Mouse (Mus musculus) forebrain, embryonic 12.5 days (tissue): ENCODE results near the gene Sbk1. TPM values are rescaled to one million over a fixed set of nuclear protein-coding genes. Genes with fewer than 3 reads are reported as not detected.

Experiments
- ATAC-seq: fragments of 200-750 bp; cut with Nextera tagmentation; 2 replicates; pipeline ENCODE4 v1.8.0; 2017; ENCODE audit warnings: moderate TSS enrichment; ENCODE audit not compliant: low FRiP score
- H3K27ac ChIP-seq: fragments of 300-500 bp; sonication (generic); 2 replicates; pipeline ENCODE4 v1.5.1; 2016; ENCODE audit warnings: mild to moderate bottlenecking
- H3K27me3 ChIP-seq: fragments of 300-500 bp; sonication (generic); 2 replicates; pipeline ENCODE4 v1.6.1; 2016; ENCODE audit warnings: mild to moderate bottlenecking
- H3K36me3 ChIP-seq: fragments of 300-500 bp; sonication (generic); replicated peaks from 2 replicates; pipeline ENCODE4 v1.6.1; 2016; ENCODE audit warnings: mild to moderate bottlenecking
- H3K4me1 ChIP-seq: fragments of 300-500 bp; sonication (generic); 2 replicates; pipeline ENCODE4 v1.6.1; 2016
- H3K4me2 ChIP-seq: fragments of 300-500 bp; sonication (generic); 2 replicates; pipeline ENCODE4 v1.6.1; 2016; ENCODE audit warnings: mild to moderate bottlenecking, moderate library complexity
- H3K4me3 ChIP-seq: fragments of 300-500 bp; sonication (generic); replicated peaks from 2 replicates; pipeline ENCODE4 v1.5.1; 2016; ENCODE audit warnings: mild to moderate bottlenecking
- H3K9ac ChIP-seq: fragments of 300-500 bp; sonication (generic); 2 replicates; pipeline ENCODE4 v1.6.1; 2016; ENCODE audit warnings: mild to moderate bottlenecking
- H3K9me3 ChIP-seq: fragments of 300-500 bp; sonication (generic); 2 replicates; pipeline ENCODE4 v1.6.1; 2016
- WGBS: fragments of 180-500 bp; shearing (Covaris S2); methylation state at CpG from one replicate; pipeline ENCODE4 v1.1.7; 2016; 5-methylcytosine and 5-hydroxymethylcytosine counted together
- polyA plus RNA-seq: library from polyadenylated mRNA; unstranded; fragments of >200 nt; fragmentation: Nextera tagmentation; extraction: Ambion mirVana; gene quantifications from 2 replicates; pipeline ENCODE4 v1.2.1, GENCODE M21; 2016

The Sbk1 gene
- polyA plus RNA-seq, 1 experiment from 2014 or later, result 264 TPM

DNA sequence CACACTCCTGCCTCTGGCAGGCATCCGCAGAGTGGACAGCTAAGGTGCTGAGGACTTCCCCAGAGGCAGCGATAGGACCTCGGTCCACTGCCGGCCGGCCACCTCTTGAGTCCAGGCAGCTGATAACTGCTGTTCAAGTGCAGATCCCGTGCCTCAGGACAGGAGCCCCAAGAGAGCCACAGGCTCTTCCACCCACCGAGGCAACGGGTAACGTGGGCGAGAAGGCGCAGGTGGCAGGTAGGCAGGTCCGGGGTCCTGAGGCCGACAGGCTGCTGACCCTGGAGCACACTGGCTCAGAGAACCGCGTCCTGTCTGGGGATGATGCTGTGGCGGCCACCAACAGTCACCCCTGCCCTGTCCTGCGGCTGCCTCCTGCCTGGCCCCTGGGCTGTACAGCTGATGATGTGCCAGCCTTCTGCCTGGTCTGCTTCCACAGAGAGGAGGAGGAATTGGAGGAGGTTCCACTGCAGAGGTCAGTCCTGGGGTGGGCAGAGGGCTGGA, 23.7 kb upstream of the Sbk1 start:
- H3K9ac ChIP-seq, result peak overlapping the region; percentile 7; the same call in 1 of the 2 replicates
- no peak overlapping the region for H3K27ac ChIP-seq
- no peaks in the 10 kb centered on the region for H3K36me3 ChIP-seq
- H3K27me3 ChIP-seq, result peaks cover 38% of the 10 kb centered on the region
- H3K9me3 ChIP-seq, result no peaks in the 10 kb centered on the region
- 52% methylated on average over 17 of the region's 17 CpGs for WGBS
- no peak overlapping the region for H3K4me2 ChIP-seq
- H3K4me3 ChIP-seq, result no peak overlapping the region
- peaks cover 10% of the 10 kb centered on the region for H3K4me1 ChIP-seq
- no peak for ATAC-seq

DNA sequence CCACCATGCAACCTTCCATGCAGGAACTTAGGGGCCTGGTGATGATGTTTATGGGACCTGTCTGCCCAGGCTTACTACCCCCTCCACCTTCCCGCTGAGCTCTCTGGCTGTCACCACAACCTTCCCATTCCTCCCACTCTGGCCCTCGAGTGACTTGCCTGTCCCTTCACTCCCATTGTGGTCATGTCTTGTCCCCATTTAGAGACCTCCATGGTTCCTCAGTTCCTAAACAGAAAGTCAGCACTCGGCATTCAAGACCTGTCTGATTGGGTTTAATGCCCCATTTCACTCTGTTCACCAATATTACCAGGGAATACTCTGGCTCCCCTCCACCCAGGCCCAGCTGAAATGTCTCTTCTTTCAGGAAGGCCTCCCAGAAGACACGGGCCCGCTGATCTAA, 23.3 kb upstream of the Sbk1 start:
- peaks cover 10% of the 10 kb centered on the region for H3K4me1 ChIP-seq
- H3K27ac ChIP-seq, result no peak overlapping the region
- no peak overlapping the region for H3K4me3 ChIP-seq

DNA sequence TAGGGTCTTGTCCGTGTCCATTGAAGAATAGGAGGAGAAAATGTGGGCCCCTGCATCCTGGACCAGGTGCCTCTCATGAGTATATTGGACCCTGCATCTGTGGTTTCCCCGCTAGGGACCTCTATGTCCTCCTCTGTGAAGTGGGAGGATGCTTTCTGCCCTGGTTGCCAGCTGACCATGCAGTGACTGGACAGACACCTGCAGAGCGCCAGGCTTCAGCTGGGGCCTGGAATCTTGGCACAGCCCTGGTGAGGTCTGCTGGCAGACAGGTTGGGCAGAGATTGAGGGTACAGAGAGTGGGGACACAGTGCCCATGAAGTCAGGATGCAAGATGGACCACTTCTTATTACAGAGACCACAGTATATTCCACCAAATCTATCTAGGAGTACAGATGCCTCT, 22.4 kb upstream of the Sbk1 start:
- Histone ChIP-seq H3K27me3 (peaks cover 38% of the 10 kb centered on the region), H3K27ac (no peak overlapping the region), H3K4me1 (peaks cover 10% of the 10 kb centered on the region), H3K9me3 (no peaks in the 10 kb centered on the region), H3K36me3 (no peaks in the 10 kb centered on the region), H3K9ac (no peak overlapping the region), H3K4me3 (no peak overlapping the region), H3K4me2 (no peak overlapping the region)
- ATAC-seq, result no peak
- 90% methylated on average over 3 of the region's 3 CpGs for WGBS

More for the DNA sequence above, 23.3 kb upstream of the Sbk1 start:
- Histone ChIP-seq H3K4me2 (no peak overlapping the region), H3K9ac (no peak overlapping the region), H3K27me3 (peaks cover 38% of the 10 kb centered on the region), H3K36me3 (no peaks in the 10 kb centered on the region), H3K9me3 (no peaks in the 10 kb centered on the region)
- 70% methylated on average over 5 of the region's 5 CpGs for WGBS
- ATAC-seq, result no peak

DNA sequence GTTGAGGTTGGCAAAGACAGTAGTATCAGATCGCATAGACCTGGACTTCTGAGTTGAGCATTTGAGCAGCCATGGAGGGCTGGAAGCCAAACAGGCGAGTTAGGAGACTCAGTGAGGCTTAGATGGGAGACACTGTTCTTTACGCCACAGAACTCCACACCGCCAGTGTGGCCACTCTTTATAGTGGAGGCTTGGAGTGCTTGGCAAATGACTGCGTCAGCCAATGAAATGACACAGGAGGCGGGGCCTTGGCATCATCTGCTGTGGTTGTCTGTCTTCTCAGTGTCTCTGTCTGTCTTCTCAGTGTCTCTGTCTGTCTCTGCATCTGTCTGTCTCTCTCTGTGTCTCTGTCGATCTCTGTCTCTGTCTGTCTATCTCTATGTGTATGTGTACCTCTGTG, 21.9 kb upstream of the Sbk1 start:
- no peaks in the 10 kb centered on the region for H3K36me3 ChIP-seq

DNA sequence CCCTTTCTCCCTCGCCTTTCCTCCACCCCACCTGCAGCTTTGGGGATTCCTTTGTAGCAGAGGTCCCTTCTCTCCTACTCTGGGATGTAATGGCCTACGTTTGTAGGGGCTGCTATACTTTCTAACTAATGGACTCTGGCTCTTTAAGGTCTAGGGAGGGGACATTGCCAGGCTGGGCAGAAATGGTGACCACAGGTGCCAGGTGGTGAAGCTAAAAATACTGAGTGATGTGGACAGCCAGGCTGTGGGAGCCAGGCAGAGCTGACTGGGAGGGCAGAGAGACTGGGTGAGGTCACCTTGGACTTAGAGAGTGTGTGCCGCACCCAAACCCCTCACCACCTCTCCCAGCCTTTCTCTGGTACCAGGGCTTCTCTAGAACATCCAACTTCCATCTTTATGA, 20.7 kb upstream of the Sbk1 start:
- Histone ChIP-seq H3K9ac (no peak overlapping the region), H3K36me3 (no peaks in the 10 kb centered on the region), H3K27ac (no peak overlapping the region), H3K4me2 (no peak overlapping the region), H3K4me3 (no peak overlapping the region), H3K9me3 (no peaks in the 10 kb centered on the region), H3K27me3 (peaks cover 32% of the 10 kb centered on the region), H3K4me1 (peaks cover 10% of the 10 kb centered on the region)
- ATAC-seq, result no peak
- WGBS, result 65% methylated on average over 3 of the region's 3 CpGs

More for the DNA sequence above, 21.9 kb upstream of the Sbk1 start:
- H3K27me3 ChIP-seq, result peaks cover 38% of the 10 kb centered on the region
- WGBS, result 81% methylated on average over 7 of the region's 7 CpGs
- H3K4me2 ChIP-seq, result no peak overlapping the region
- H3K9ac ChIP-seq, result no peak overlapping the region
- H3K4me1 ChIP-seq, result peaks cover 10% of the 10 kb centered on the region
- H3K4me3 ChIP-seq, result no peak overlapping the region
- H3K27ac ChIP-seq, result no peak overlapping the region
- no peaks in the 10 kb centered on the region for H3K9me3 ChIP-seq
- ATAC-seq, result no peak

DNA sequence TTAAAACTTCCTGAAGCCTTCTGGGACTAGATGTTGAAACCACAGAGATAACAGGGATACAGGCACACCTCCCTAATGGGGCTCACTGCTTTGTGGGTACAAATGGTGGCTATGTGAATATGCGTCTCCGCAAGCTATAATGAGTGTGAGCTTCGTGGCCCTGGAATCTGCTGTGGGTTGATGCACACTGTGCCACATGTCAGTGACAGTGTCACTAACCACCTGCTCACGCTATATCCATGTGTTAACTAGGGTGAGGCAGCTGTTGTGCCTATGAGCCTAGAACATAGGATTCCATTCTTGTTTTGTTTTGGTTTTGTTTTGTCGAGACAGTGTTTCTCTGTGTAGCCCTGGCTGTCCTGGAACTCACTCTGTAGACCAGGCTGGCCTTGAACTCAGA, 20.2 kb upstream of the Sbk1 start:
- H3K27me3 ChIP-seq, result peaks cover 34% of the 10 kb centered on the region
- H3K4me3 ChIP-seq, result no peak overlapping the region
- peaks cover 10% of the 10 kb centered on the region for H3K4me1 ChIP-seq
- ATAC-seq, result no peak
- no peaks in the 10 kb centered on the region for H3K9me3 ChIP-seq
- no peak overlapping the region for H3K9ac ChIP-seq
- H3K27ac ChIP-seq, result no peak overlapping the region
- 90% methylated on average over 5 of the region's 5 CpGs for WGBS
- H3K4me2 ChIP-seq, result no peak overlapping the region
- no peaks in the 10 kb centered on the region for H3K36me3 ChIP-seq

DNA sequence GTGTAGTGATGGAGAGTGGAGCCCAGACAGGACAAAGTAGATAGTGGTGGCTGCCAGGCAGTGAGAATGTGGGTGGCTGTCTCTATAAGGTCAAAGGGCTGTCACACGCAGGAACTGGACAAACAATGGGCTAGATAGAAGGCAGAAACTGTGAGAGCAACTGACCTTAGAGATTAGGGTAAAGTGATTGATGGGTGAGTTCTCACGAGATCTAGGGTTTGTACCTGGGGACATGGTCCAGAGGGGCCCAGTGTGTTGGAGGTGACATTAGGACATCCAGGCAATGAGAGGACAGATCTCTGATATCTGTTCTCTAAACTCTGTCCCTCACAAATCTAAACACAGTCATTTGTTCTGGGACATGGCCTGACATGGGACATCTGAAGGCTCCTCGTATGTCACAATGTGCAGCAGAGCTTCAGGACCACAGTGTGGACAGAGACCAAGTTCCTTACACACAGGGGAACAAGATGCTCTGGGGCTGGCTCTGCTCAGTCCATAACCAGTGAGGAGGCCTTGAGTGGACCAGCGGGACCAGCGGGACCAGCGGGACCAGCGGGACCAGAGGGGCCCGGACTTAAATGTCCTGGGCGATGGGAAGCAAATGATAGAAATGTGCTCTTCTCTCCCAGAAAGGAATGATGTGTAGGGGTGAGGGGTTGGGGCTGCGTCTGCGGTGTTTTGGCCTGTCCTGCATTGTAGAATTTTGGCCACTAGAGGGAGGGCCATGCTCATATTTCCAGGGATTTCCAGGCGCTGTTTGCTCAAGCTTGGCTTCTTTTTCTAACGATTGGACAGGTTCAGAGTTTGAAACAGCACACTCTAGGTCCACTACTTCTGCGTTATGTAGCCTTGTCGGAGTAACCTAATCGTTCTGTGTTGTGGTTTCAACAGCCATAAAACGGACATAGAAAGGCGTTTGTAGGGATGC, 11.9 kb upstream of the Sbk1 start:
- H3K4me3 ChIP-seq, result no peak overlapping the region
- 12% methylated on average over 18 of the region's 18 CpGs for WGBS
- H3K36me3 ChIP-seq, result no peaks in the 10 kb centered on the region
- no peak overlapping the region for H3K27ac ChIP-seq
- peaks cover 12% of the 10 kb centered on the region; the same call in 1 of the 2 replicates for H3K4me1 ChIP-seq
- ATAC-seq, result peak; percentile 67
- no peaks in the 10 kb centered on the region for H3K9me3 ChIP-seq
- no peak overlapping the region for H3K4me2 ChIP-seq
- peaks cover 45% of the 10 kb centered on the region for H3K27me3 ChIP-seq
- H3K9ac ChIP-seq, result no peak overlapping the region

DNA sequence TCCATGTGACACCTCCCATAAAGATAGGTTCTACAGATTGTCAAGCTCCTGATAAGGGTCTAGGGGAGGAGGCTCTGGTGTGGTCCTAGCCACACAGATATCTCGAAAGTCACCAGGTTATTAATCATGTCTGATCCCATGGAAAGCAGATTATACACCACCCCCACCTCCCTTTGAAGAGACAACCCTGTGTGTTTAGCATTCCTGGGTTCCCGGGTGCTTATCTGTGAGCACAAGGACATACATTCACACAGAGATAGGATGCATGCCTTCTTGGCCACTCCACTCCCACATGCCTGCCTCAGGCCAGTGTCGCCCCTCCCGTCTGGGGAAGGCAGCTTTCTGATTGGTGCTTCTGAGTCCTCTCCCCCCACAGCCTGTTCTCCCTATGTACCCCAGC, 10.6 kb upstream of the Sbk1 start:
- Histone ChIP-seq H3K27me3 (peaks cover 42% of the 10 kb centered on the region), H3K4me1 (peaks cover 24% of the 10 kb centered on the region), H3K36me3 (no peaks in the 10 kb centered on the region), H3K27ac (no peak overlapping the region), H3K9ac (no peak overlapping the region), H3K9me3 (no peaks in the 10 kb centered on the region), H3K4me3 (no peak overlapping the region), H3K4me2 (no peak overlapping the region)
- 84% methylated on average over 4 of the region's 4 CpGs for WGBS
- no peak for ATAC-seq

DNA sequence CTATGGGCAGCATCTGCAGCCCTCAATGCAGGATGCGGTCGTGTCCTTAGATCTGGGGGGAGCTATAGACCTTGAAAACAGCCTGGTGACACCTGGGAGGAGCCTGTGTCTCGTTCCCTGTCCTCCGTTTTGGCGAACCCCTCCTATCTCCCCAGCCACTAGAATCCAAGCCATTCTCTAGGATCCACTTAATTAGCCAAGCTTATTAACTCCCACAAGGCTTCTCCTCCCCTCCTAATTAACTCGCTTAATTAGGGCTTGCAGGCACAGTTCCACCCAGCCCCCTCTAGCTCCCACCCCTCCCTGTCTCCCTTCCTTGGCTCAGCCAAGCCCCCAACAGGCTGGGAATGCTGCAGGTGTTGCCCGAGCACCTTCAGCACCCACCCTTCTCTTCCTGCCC, 8.5 kb upstream of the Sbk1 start:
- no peaks in the 10 kb centered on the region for H3K36me3 ChIP-seq
- peak overlapping the region; percentile 67 for H3K27ac ChIP-seq
- H3K4me1 ChIP-seq, result peaks cover 25% of the 10 kb centered on the region
- peak; percentile 71; the same call in 1 of the 2 replicates for ATAC-seq
- H3K27me3 ChIP-seq, result peaks cover 45% of the 10 kb centered on the region
- H3K4me2 ChIP-seq, result peak overlapping the region; percentile 3; the same call in 1 of the 2 replicates
- no peak overlapping the region for H3K4me3 ChIP-seq
- no peaks in the 10 kb centered on the region for H3K9me3 ChIP-seq
- H3K9ac ChIP-seq, result no peak overlapping the region
- WGBS, result 9% methylated on average over 7 of the region's 7 CpGs

DNA sequence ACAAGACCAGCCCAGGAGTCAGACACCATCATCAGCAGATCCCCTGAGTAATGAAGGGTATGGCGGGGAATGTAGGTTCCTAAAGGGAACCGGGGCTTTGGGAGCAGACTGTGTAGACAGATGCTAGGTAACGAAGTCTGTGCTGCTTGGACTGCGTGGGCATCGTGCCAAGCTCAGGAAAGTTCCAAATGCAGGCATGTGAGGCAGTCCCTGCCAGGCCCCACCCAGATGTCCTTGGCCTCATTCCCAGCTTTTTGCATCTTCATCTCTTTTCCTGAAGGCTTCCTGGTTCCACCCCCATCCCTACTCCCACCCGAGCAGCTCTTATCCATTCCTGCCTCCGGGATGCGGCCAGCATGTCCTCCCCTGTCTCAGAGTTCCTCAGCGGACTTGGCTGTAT, 6.5 kb upstream of the Sbk1 start:
- H3K27ac ChIP-seq, result peak overlapping the region; percentile 66; the same call in 1 of the 2 replicates
- no peak overlapping the region for H3K4me3 ChIP-seq
- peaks cover 27% of the 10 kb centered on the region for H3K4me1 ChIP-seq
- 56% methylated on average over 9 of the region's 9 CpGs for WGBS
- peak; percentile 52; the same call in 1 of the 2 replicates for ATAC-seq
- no peaks in the 10 kb centered on the region for H3K9me3 ChIP-seq
- H3K4me2 ChIP-seq, result 0 out of 2 replicates have a peak overlapping the region, but pooled peaks have one; percentile 15
- H3K9ac ChIP-seq, result no peak overlapping the region
- H3K27me3 ChIP-seq, result peaks cover 35% of the 10 kb centered on the region
- no peaks in the 10 kb centered on the region for H3K36me3 ChIP-seq

DNA sequence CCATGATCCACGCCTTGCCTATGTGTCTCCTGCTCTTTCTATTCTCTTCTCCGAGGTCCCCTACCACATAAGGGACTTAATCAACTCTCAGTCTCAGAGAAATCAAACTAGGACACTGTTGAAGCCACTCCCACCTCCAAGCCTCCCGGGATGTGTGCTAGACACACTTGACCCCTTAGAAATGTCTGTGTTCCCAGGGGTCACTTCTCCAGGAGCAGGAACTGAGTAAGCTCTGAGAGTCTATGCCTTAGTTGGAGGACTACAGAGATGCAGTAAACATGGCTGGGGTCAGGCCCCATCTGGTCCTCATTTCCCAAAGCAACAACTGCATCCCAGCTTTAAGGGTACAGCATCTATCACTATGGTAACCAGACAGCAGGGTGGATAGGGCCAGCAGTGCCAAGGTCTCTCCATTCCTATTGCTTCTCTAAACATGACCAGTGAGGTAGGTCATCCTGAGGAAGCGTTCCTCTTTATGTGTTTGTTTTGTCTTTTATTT, 6.0 kb upstream of the Sbk1 start:
- peak overlapping the region; percentile 66; the same call in 1 of the 2 replicates for H3K27ac ChIP-seq
- 76% methylated on average over 4 of the region's 4 CpGs for WGBS
- no peaks in the 10 kb centered on the region for H3K36me3 ChIP-seq
- peaks cover 32% of the 10 kb centered on the region for H3K4me1 ChIP-seq
- no peaks in the 10 kb centered on the region for H3K9me3 ChIP-seq
- H3K4me2 ChIP-seq, result 0 out of 2 replicates have a peak overlapping the region, but pooled peaks have one; percentile 15
- H3K9ac ChIP-seq, result no peak overlapping the region
- ATAC-seq, result no peak
- peaks cover 35% of the 10 kb centered on the region for H3K27me3 ChIP-seq
- H3K4me3 ChIP-seq, result no peak overlapping the region

DNA sequence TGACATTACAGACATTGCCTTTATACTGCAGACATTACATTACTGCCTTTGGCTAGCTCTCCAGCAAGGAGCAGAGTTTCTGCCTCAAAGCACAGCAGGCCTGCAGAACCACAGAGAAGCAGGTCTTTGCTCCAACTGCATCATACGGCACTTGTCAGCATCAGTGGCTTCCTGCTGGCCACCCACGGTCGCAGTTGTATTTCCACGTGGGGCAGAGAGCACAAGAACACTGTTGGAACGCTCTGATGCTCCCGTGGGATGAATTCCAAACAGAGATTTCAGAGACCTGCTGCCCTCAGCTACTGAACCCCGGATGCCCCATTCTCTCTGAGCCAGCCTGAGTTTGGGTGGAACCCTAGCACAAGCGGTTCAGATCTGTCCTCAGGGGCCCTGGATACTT, 4.8 kb upstream of the Sbk1 start:
- H3K27me3 ChIP-seq, result peaks cover 27% of the 10 kb centered on the region
- no peak for ATAC-seq
- H3K9ac ChIP-seq, result no peak overlapping the region
- H3K27ac ChIP-seq, result no peak overlapping the region
- H3K4me3 ChIP-seq, result no peak overlapping the region
- H3K36me3 ChIP-seq, result no peaks in the 10 kb centered on the region
- WGBS, result 77% methylated on average over 8 of the region's 8 CpGs
- peaks cover 36% of the 10 kb centered on the region for H3K4me1 ChIP-seq
- no peaks in the 10 kb centered on the region for H3K9me3 ChIP-seq
- H3K4me2 ChIP-seq, result no peak overlapping the region
